Mouse (Mus musculus) myocyte (in vitro differentiated cells): ENCODE results near the gene Kcnd3. TPM values are rescaled to one million over a fixed set of nuclear protein-coding genes. Genes with fewer than 3 reads are reported as not detected.

Source experiments
- H3K27me3 ChIP-seq: one replicate; pipeline ENCODE4 v1.6.1; 2011; ENCODE audit not compliant: control insufficient read depth, insufficient read depth, insufficient read length
- H3K36me3 ChIP-seq: one replicate; pipeline ENCODE4 v1.6.1; 2011; ENCODE audit not compliant: control insufficient read depth, insufficient read depth
- H3K4me2 ChIP-seq: one replicate; pipeline ENCODE4 v1.6.1; 2011; ENCODE audit warnings: low read depth, control low read depth
- H3K4me3 ChIP-seq: one replicate; pipeline ENCODE4 v1.5.1; 2011; ENCODE audit warnings: mild to moderate bottlenecking, control low read depth, moderate library complexity
- H3K79me2 ChIP-seq: one replicate; pipeline ENCODE4 v1.6.1; 2011; ENCODE audit not compliant: control insufficient read depth, insufficient read depth
- H3ac ChIP-seq: one replicate; pipeline ENCODE4 v1.6.1; 2011; ENCODE audit not compliant: control insufficient read depth, insufficient read length
- CEBPB ChIP-seq: IDR thresholded peaks from 2 replicates; pipeline ENCODE4 v1.6.1; 2011; ENCODE audit warnings: mild to moderate bottlenecking, moderate library complexity; ENCODE audit not compliant: poor library complexity, insufficient read depth, severe bottlenecking
- E2F4 ChIP-seq: IDR thresholded peaks from one replicate; pipeline ENCODE4 v1.6.1; 2011; ENCODE audit warnings: mild to moderate bottlenecking, control low read depth, moderate library complexity; ENCODE audit not compliant: insufficient read depth
- MAX ChIP-seq: IDR thresholded peaks from one replicate; pipeline ENCODE4 v1.6.1; 2011; ENCODE audit warnings: low read depth, mild to moderate bottlenecking, control low read depth
- MYOD1 ChIP-seq, 3 experiments: IDR thresholded peaks; one replicate each; pipeline ENCODE4 v1.6.1; 2011; ENCODE audit warnings: control low read depth in 2 of 3, low read depth in 2 of 3, mild to moderate bottlenecking in 2 of 3, moderate library complexity in 1 of 3; ENCODE audit not compliant: insufficient read length in 2 of 3, control insufficient read depth in 1 of 3
- MYOG ChIP-seq, 3 experiments: IDR thresholded peaks; one replicate each; pipeline ENCODE4 v1.6.1; 2011; ENCODE audit warnings: control low read depth in 2 of 3, low read depth in 2 of 3, mild to moderate bottlenecking in 2 of 3; ENCODE audit not compliant: insufficient read length in 2 of 3, control insufficient read depth in 1 of 3, insufficient read depth in 1 of 3
- POLR2A ChIP-seq: IDR thresholded peaks from one replicate; pipeline ENCODE4 v1.6.1; 2011; ENCODE audit warnings: low read depth, mild to moderate bottlenecking, control low read depth, moderate library complexity; ENCODE audit not compliant: insufficient read length
- POLR2AphosphoS2 ChIP-seq: IDR thresholded peaks from one replicate; pipeline ENCODE4 v1.6.1; 2011; ENCODE audit warnings: low read depth, control low read depth; ENCODE audit not compliant: insufficient read length
- REST ChIP-seq: IDR thresholded peaks from one replicate; pipeline ENCODE4 v1.6.1; 2011; ENCODE audit warnings: mild to moderate bottlenecking, control low read depth, moderate library complexity; ENCODE audit not compliant: insufficient read depth, insufficient read length
- SRF ChIP-seq: IDR thresholded peaks from one replicate; pipeline ENCODE4 v1.6.1; 2011; ENCODE audit warnings: low read depth; ENCODE audit not compliant: control insufficient read depth, insufficient read length
- TCF12 ChIP-seq: IDR thresholded peaks from one replicate; pipeline ENCODE4 v1.6.1; 2011; ENCODE audit warnings: mild to moderate bottlenecking, control low read depth; ENCODE audit not compliant: poor library complexity, insufficient read depth, severe bottlenecking
- TCF3 ChIP-seq: IDR thresholded peaks from one replicate; pipeline ENCODE4 v1.6.1; 2011; ENCODE audit warnings: low read depth, control low read depth; ENCODE audit not compliant: insufficient read length
- USF1 ChIP-seq: IDR thresholded peaks from one replicate; pipeline ENCODE4 v1.6.1; 2011; ENCODE audit warnings: low read depth, mild to moderate bottlenecking, control low read depth, moderate library complexity
- polyA plus RNA-seq: library from polyadenylated mRNA; unstranded; fragments of >200 nt; fragmentation: generic; extraction: Trizol; gene quantifications from one replicate; pipeline ENCODE4 v1.2.1, GENCODE M21; 2012; ENCODE audit warnings: missing spikeins

Gene Kcnd3
- polyA plus RNA-seq, 1 experiment = not detected

DNA sequence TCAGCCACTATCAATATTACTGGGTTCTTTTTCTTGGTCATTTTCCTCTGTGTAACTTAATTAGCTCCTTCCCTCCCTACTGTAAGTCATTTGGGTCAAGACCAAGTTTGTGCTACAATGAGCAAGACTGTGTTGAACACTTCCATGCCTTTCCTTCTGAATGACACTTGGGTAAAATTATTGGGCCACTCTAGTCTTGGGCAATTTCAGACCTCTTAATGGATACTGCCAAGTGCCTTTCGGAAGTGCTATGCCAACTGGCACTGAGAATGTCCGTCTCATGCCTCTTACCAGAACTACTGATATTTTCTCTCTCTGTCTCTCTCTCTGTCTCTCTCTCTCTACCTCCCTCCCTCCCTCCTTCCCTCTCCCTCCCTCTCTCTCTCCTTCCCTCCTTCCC, 173.8 kb downstream of the Kcnd3 start:
- Histone ChIP-seq H3K4me2 (no peak overlapping the region), H3K27me3 (no peaks in the 10 kb centered on the region), H3K4me3 (no peak overlapping the region), H3K79me2 (no peaks in the 10 kb centered on the region), H3K36me3 (no peaks in the 10 kb centered on the region), H3ac (no peak overlapping the region)
- TF ChIP-seq SRF (no peak), MYOG (IDR thresholded peaks at IDR 0.05; ENCODE audit: control insufficient read depth in 1 of 3, insufficient read depth in 1 of 3, insufficient read length in 2 of 3, low read depth in 2 of 3) (no peak)

DNA sequence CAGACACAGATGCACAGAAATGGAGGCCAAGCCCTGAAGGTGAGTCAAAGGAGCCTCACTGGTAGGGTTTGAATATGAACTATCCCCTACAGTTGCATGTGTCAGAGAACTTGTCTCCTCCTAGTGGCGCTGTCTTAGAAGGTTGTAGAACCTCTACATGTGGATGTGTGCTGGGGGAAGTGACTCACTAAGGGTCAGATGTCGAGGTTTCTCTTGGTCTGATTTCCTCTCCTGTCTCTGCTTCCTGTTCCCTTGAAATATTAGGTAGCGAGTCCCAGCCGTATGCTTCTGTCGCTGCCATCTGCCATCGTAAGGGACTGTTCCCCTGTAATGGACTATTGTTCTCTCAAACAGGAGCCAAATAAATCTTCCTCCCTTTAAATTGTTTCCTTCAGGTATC, 175.1 kb downstream of the Kcnd3 start:
- no peak overlapping the region for H3K4me2 ChIP-seq
- H3K4me3 ChIP-seq = no peak overlapping the region
- no peaks in the 10 kb centered on the region for H3K27me3 ChIP-seq
- H3K36me3 ChIP-seq = no peaks in the 10 kb centered on the region
- no peaks in the 10 kb centered on the region for H3K79me2 ChIP-seq
- H3ac ChIP-seq = no peak overlapping the region
- TF ChIP-seq CEBPB (no peak), E2F4 (no peak)

DNA sequence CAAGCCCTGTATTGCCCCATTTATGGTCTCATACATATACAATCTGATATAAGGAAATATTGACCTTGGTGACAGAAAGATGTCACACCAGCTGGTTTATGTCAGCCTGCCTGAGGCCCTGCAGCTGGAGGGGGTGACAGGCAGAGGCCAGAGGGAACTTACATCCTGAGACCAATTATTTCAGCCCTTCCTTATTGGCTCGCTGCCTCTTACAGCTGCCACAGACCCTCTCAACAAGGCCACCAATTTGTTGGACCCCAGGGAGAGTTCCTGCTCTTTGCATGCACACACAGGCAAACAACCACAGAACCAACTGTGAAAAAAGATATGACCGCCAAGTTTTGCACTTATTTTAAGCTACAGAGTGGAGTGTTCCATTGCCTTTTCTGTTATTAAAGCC, 180.2 kb downstream of the Kcnd3 start:
- TF ChIP-seq MAX = no peak
- TF ChIP-seq USF1 = no peak
- no peak for TF ChIP-seq REST
- TF ChIP-seq SRF = no peak
- no peak for TF ChIP-seq MYOG (IDR thresholded peaks at IDR 0.05; ENCODE audit: control insufficient read depth in 1 of 3, insufficient read depth in 1 of 3, insufficient read length in 2 of 3, low read depth in 2 of 3)
- TF ChIP-seq MYOD1 (IDR thresholded peaks at IDR 0.05; ENCODE audit: control insufficient read depth in 1 of 3, insufficient read length in 2 of 3, low read depth in 2 of 3) = no peak
- no peak for TF ChIP-seq TCF3
- no peak for TF ChIP-seq POLR2AphosphoS2
- TF ChIP-seq TCF12 = no peak
- no peak for TF ChIP-seq CEBPB
- TF ChIP-seq E2F4 = no peak
- no peak for TF ChIP-seq POLR2A
- peaks cover 2% of the 10 kb centered on the region for H3K27me3 ChIP-seq
- H3K36me3 ChIP-seq = no peaks in the 10 kb centered on the region
- H3K4me2 ChIP-seq = no peak overlapping the region
- H3ac ChIP-seq = no peak overlapping the region
- H3K79me2 ChIP-seq = no peaks in the 10 kb centered on the region
- no peak overlapping the region for H3K4me3 ChIP-seq

DNA sequence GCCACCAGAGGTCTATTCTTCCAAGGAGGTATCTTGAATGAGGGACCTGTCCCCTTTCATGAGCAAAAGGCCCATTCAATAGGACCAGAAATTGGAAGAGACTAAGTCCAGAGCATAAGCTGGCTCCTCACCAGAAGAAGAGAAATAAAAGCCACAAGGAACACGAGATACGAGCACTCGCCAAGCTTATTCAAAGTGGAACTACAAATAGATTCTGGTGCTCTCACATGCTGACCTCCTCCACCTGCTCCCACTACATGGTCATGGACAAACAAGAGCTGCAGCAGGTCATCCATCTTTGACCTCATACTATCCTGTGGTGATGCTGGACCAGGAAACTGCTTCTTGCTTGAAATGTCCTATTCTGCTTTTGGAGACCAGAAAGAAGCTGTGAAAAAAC, 180.9 kb downstream of the Kcnd3 start:
- H3K36me3 ChIP-seq = no peaks in the 10 kb centered on the region
- TF ChIP-seq TCF12 (no peak), SRF (no peak), REST (no peak), MYOG (IDR thresholded peaks at IDR 0.05; ENCODE audit: control insufficient read depth in 1 of 3, insufficient read depth in 1 of 3, insufficient read length in 2 of 3, low read depth in 2 of 3) (no peak), MYOD1 (IDR thresholded peaks at IDR 0.05; ENCODE audit: control insufficient read depth in 1 of 3, insufficient read length in 2 of 3, low read depth in 2 of 3) (no peak)
- no peaks in the 10 kb centered on the region for H3K79me2 ChIP-seq

DNA sequence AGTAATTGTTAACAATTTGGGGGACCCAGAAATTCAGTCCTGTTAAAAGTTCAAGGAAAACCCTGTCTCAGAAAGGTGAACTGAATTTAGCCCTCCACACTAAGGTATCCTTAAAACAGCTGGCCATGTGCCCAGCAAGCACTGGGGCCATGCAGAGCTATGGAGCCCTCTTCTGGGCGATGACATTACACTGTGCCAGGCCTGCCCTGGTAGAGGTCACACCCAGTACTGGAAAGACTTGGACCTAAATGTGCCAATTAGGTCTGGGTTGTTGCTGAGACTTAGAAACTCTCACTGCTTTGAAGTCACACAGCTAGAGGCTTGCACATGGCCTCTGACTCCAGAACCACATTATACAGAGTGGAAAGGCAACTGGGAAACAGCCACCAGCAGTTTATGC, 190.1 kb downstream of the Kcnd3 start:
- no peaks in the 10 kb centered on the region for H3K79me2 ChIP-seq
- H3K4me3 ChIP-seq = no peak overlapping the region
- no peak overlapping the region for H3K4me2 ChIP-seq
- H3K27me3 ChIP-seq = peaks cover 11% of the 10 kb centered on the region
- TF ChIP-seq REST = no peak
- no peak for TF ChIP-seq POLR2A
- no peak for TF ChIP-seq E2F4
- no peak for TF ChIP-seq TCF3
- TF ChIP-seq MYOD1 (IDR thresholded peaks at IDR 0.05; ENCODE audit: control insufficient read depth in 1 of 3, insufficient read length in 2 of 3, low read depth in 2 of 3) = no peak
- TF ChIP-seq POLR2AphosphoS2 = no peak
- no peak for TF ChIP-seq SRF
- TF ChIP-seq MYOG (IDR thresholded peaks at IDR 0.05; ENCODE audit: control insufficient read depth in 1 of 3, insufficient read depth in 1 of 3, insufficient read length in 2 of 3, low read depth in 2 of 3) = no peak
- no peak for TF ChIP-seq USF1
- TF ChIP-seq MAX = no peak
- TF ChIP-seq CEBPB = no peak
- no peak for TF ChIP-seq TCF12
- no peaks in the 10 kb centered on the region for H3K36me3 ChIP-seq
- no peak overlapping the region for H3ac ChIP-seq

More for the DNA sequence above, 180.9 kb downstream of the Kcnd3 start:
- Histone ChIP-seq H3K4me3 (no peak overlapping the region), H3K4me2 (no peak overlapping the region), H3ac (no peak overlapping the region), H3K27me3 (peaks cover 5% of the 10 kb centered on the region)

DNA sequence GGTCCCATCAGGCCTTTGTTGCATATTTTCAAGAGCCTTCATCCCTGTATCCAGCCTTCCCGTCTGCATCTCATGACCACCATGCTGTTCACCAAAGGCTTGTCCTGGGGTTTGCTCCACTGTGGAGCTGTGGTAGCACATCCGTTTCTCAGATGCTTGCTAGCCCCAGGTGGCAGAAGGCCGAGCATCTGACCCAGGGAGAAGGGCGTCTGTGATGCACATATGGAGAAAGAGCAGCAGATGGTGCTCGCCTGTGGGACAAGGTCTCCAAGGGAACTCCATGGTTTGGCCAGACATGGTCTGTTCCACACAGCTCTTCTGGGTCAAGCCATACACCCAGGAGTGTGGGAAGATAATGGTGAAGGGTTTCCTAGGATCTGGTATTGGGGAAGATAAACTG, 191.4 kb downstream of the Kcnd3 start:
- no peak for TF ChIP-seq CEBPB
- no peak for TF ChIP-seq POLR2AphosphoS2
- no peak for TF ChIP-seq REST
- no peak for TF ChIP-seq USF1
- no peak for TF ChIP-seq MYOD1 (IDR thresholded peaks at IDR 0.05; ENCODE audit: control insufficient read depth in 1 of 3, insufficient read length in 2 of 3, low read depth in 2 of 3)
- no peak for TF ChIP-seq MAX
- TF ChIP-seq MYOG (IDR thresholded peaks at IDR 0.05; ENCODE audit: control insufficient read depth in 1 of 3, insufficient read depth in 1 of 3, insufficient read length in 2 of 3, low read depth in 2 of 3) = no peak
- no peak for TF ChIP-seq TCF3
- TF ChIP-seq TCF12 = no peak
- TF ChIP-seq POLR2A = no peak
- TF ChIP-seq SRF = no peak
- TF ChIP-seq E2F4 = no peak
- H3ac ChIP-seq = no peak overlapping the region
- H3K4me2 ChIP-seq = no peak overlapping the region
- H3K4me3 ChIP-seq = no peak overlapping the region
- H3K79me2 ChIP-seq = no peaks in the 10 kb centered on the region
- H3K36me3 ChIP-seq = no peaks in the 10 kb centered on the region
- peaks cover 6% of the 10 kb centered on the region for H3K27me3 ChIP-seq
